Mouse (Mus musculus) embryo, embryonic 10 days (tissue): ENCODE results near the gene Prodh2.
"Not testable (repeated sequence)": the region's sequence is repeated elsewhere in the genome, so short reads cannot be mapped to it uniquely, and the experiment has no call there.

Experiments
- DNase-seq: peaks from one replicate; pipeline ENCODE4 v3.0.0-alpha.2; 2015; ENCODE audit warnings: low spot score

The Prodh2 gene

GRCm38 (mm10) chr7:30493401-30493931, at the start of gene Prodh2:
Gene Prodh2, plus strand, starts transcription at chr7:30493622.
- no peak for DNase-seq

- DNase-seq, result no peak
These were observed 49.7 kb upstream of the Prodh2 start for GRCm38 (mm10) chr7:30443696-30444095.

GRCm38 (mm10) chr7:30444154-30444970, 49.1 kb upstream of the Prodh2 start:
- peak; percentile 73 for DNase-seq

GRCm38 (mm10) chr7:30444971-30445751, 48.3 kb upstream of the Prodh2 start, which contains the start of gene Aplp1:
Gene Aplp1, minus strand, starts transcription at chr7:30445535.
- peak; percentile 66 for DNase-seq

GRCm38 (mm10) chr7:30450241-30450640, 43.2 kb upstream of the Prodh2 start:
- no peak for DNase-seq

- no peak for DNase-seq
These were observed 40.1 kb upstream of the Prodh2 start for GRCm38 (mm10) chr7:30453327-30453726.

GRCm38 (mm10) chr7:30453766-30454165, 39.7 kb upstream of the Prodh2 start:
- no peak for DNase-seq

- no peak for DNase-seq
These were observed 39.2 kb upstream of the Prodh2 start for GRCm38 (mm10) chr7:30454259-30454658.

GRCm38 (mm10) chr7:30456487-30456886, 36.9 kb upstream of the Prodh2 start:
- no peak for DNase-seq

- peak; percentile 41 for DNase-seq
These were observed 36.4 kb upstream of the Prodh2 start for GRCm38 (mm10) chr7:30456911-30457628.

- DNase-seq, result peak; percentile 67
These were observed 35.6 kb upstream of the Prodh2 start, which contains the start of the genes Kirrel2 and Nphs1 for GRCm38 (mm10) chr7:30457629-30458330. Gene Kirrel2, minus strand, starts transcription at chr7:30457690. Gene Nphs1, plus strand, starts transcription at chr7:30458315.

- no peak for DNase-seq
These were observed 33.9 kb upstream of the Prodh2 start for GRCm38 (mm10) chr7:30459484-30459883.

- DNase-seq, result no peak
These were observed 29.9 kb upstream of the Prodh2 start for GRCm38 (mm10) chr7:30463568-30463967.

- no peak for DNase-seq
These were observed 29.4 kb upstream of the Prodh2 start for GRCm38 (mm10) chr7:30463996-30464395.

- DNase-seq, result no peak
These were observed 28.6 kb upstream of the Prodh2 start for GRCm38 (mm10) chr7:30464816-30465300.

- peak; percentile 56 for DNase-seq
These were observed 21.0 kb upstream of the Prodh2 start for GRCm38 (mm10) chr7:30472411-30472810.

GRCm38 (mm10) chr7:30474999-30475398, 18.4 kb upstream of the Prodh2 start:
- no peak for DNase-seq

- not testable (repeated sequence) for DNase-seq
These were observed 17.3 kb upstream of the Prodh2 start for GRCm38 (mm10) chr7:30476136-30476535.

GRCm38 (mm10) chr7:30477415-30478381, 15.7 kb upstream of the Prodh2 start:
- peak; percentile 32 for DNase-seq

- DNase-seq, result peak; percentile 81
These were observed 9.2 kb upstream of the Prodh2 start for GRCm38 (mm10) chr7:30484250-30484649.
